Mouse (Mus musculus): ENCODE measurements around the gene Bdnf.

DNA sequence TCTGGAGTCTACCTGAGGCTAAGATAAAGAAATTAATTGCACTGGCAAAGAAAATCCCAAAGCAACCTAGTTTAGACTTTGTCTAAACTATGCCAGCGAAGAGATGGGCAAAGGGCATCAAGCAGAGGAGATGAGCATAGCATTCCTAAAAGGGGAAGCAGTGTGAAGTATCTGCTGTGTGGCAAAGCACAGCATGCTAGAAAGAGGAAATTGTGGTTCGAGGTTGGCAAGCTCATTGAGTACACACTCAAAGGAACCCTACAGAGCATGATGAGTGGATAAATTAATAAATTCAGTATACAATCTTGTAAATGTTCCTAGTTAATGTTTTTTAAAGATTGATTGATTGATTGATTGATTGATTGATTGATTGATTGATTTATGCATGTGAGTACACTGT, 92.3 kb downstream of the Bdnf start:
- TF ChIP-seq GATA1 (IDR thresholded peaks at IDR 0.05; ENCODE audit: borderline replicate concordance, low read length) (no peak), CTCF (IDR thresholded peaks at IDR 0.05; ENCODE audit: low read depth, low read length) (no peak), GATA2 (IDR thresholded peaks at IDR 0.05; ENCODE audit: borderline replicate concordance, low read depth, low read length) (no peak), TAL1 (conservative IDR thresholded peaks at IDR 0.05; ENCODE audit: low read depth, low read length) (no peak)
